Mouse (Mus musculus): Measurements from ENCODE around the gene Llgl2.

DNA sequence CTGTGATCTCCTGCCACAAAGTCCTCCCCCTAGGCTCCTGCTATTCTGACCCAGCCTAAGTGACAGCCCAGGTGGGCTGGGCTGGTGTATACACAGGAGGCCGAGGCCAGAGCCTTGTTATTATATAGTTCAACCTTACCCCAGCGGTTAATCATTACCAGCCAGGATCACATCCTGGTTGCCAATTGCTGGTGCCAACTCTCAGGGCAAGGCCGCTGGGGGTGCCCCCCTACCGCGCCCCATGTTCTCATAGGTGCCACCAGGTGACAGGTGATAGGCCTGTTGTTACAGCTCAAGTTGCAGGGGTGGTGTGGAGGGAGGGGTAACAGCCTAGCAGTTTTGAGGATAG, 20.0 kb downstream of the Llgl2 start:
- no peak for TF ChIP-seq CTCF (IDR thresholded peaks at IDR 0.05; ENCODE audit: borderline replicate concordance, control insufficient read depth, extremely low read depth, insufficient read depth, low read length, poor library complexity)
- TF ChIP-seq POLR2A (IDR thresholded peaks at IDR 0.05; ENCODE audit: control insufficient read depth, extremely low read depth, insufficient read depth, low read length, poor library complexity), result no peak
